Mouse (Mus musculus) CH12.LX (cell line): ENCODE results near the gene Ttyh3. TPM values are rescaled to one million over a fixed set of nuclear protein-coding genes. Genes with fewer than 3 reads are reported as not detected.

Experiments used
- DNase-seq: peaks from one replicate; pipeline ENCODE4 v3.0.0-alpha.2; 2013; ENCODE audit errors: extremely low read depth
- H3K27ac ChIP-seq: 2 replicates; pipeline ENCODE4 v1.5.1; 2012; ENCODE audit warnings: low read depth, mild to moderate bottlenecking, control low read depth, moderate library complexity; ENCODE audit not compliant: insufficient read depth
- H3K27me3 ChIP-seq: replicated peaks from 2 replicates; pipeline ENCODE3; 2012; ENCODE audit warnings: inconsistent platforms
- H3K36me3 ChIP-seq, 2 experiments: replicated peaks in 1 of 2; 2 replicates each; pipeline versions ENCODE3 to v1.6.1; 2012; ENCODE audit warnings: inconsistent platforms in 1 of 2, low read length in 1 of 2, mild to moderate bottlenecking in 1 of 2, mixed read lengths in 1 of 2, moderate library complexity in 1 of 2; ENCODE audit not compliant: control insufficient read depth in 1 of 2, insufficient read depth in 1 of 2
- H3K4me1 ChIP-seq, 2 experiments: 2 replicates each; pipeline ENCODE4 v1.6.1; 2012; ENCODE audit warnings: inconsistent platforms in 1 of 2, moderate library complexity in 1 of 2; ENCODE audit not compliant: insufficient read depth in 2 of 2, control insufficient read depth in 1 of 2
- H3K4me2 ChIP-seq: 2 replicates; pipeline ENCODE4 v1.6.1; 2012; ENCODE audit warnings: low read depth, mild to moderate bottlenecking, control low read depth; ENCODE audit not compliant: poor library complexity, insufficient read depth, severe bottlenecking
- H3K4me3 ChIP-seq, 3 experiments: fragments of 150-350 bp in 1 of 3; sonication (generic) in 1 of 3; replicated peaks in 1 of 3; 2 replicates each; pipeline versions ENCODE3 to v1.5.1; 2011 to 2012; ENCODE audit warnings: low read depth in 2 of 3, low read length in 2 of 3, mild to moderate bottlenecking in 2 of 3, moderate library complexity in 2 of 3, control low read depth in 1 of 3, improper control_type of control experiment in 1 of 3, inconsistent platforms in 1 of 3, mixed read lengths in 1 of 3; ENCODE audit not compliant: poor library complexity in 1 of 3
- H3K79me2 ChIP-seq: replicated peaks from 2 replicates; pipeline ENCODE4 v1.6.1; 2012; ENCODE audit warnings: mild to moderate bottlenecking, moderate library complexity; ENCODE audit not compliant: control insufficient read depth, poor library complexity, insufficient read depth, severe bottlenecking; ENCODE audit errors: extremely low read depth
- H3K9ac ChIP-seq: 2 replicates; pipeline ENCODE4 v1.6.1; 2012; ENCODE audit warnings: low read depth, mild to moderate bottlenecking, control low read depth, moderate library complexity; ENCODE audit not compliant: insufficient read depth
- H3K9me3 ChIP-seq: replicated peaks from 2 replicates; pipeline ENCODE3; 2012; ENCODE audit warnings: low read length, inconsistent platforms, mixed read lengths
- CHD1 ChIP-seq: IDR thresholded peaks from 2 replicates; pipeline ENCODE4 v1.6.1; 2012; ENCODE audit warnings: low read depth, low read length, improper control_type of control experiment, inconsistent platforms
- CTCF ChIP-seq, 2 experiments: IDR thresholded peaks in 1 of 2; conservative IDR thresholded peaks in 1 of 2; 2 replicates each; pipeline ENCODE4 v1.5.1; 2011 to 2012; ENCODE audit warnings: low read depth in 2 of 2, low read length in 2 of 2, improper control_type of control experiment in 1 of 2, inconsistent platforms in 1 of 2, mild to moderate bottlenecking in 1 of 2, moderate library complexity in 1 of 2
- ELF1 ChIP-seq: IDR thresholded peaks from 2 replicates; pipeline ENCODE4 v1.6.1; 2014; ENCODE audit warnings: low read depth, mild to moderate bottlenecking, inconsistent platforms, low read length, improper control_type of control experiment
- EP300 ChIP-seq: IDR thresholded peaks from 2 replicates; pipeline ENCODE4 v1.6.1; 2011; ENCODE audit warnings: low read length, improper control_type of control experiment
- ETS1 ChIP-seq: conservative IDR thresholded peaks from 2 replicates; pipeline ENCODE4 v1.6.1; 2012; ENCODE audit warnings: low read depth, mild to moderate bottlenecking, inconsistent platforms, low read length, improper control_type of control experiment, moderate library complexity
- GABPA ChIP-seq: IDR thresholded peaks from 2 replicates; pipeline ENCODE4 v1.6.1; 2012; ENCODE audit warnings: low read depth, low read length, improper control_type of control experiment, inconsistent platforms; ENCODE audit not compliant: insufficient replicate concordance
- IRF4 ChIP-seq: IDR thresholded peaks from 2 replicates; pipeline ENCODE4 v1.6.1; 2014; ENCODE audit warnings: low read depth, mild to moderate bottlenecking, inconsistent platforms, low read length, improper control_type of control experiment
- JUN ChIP-seq: IDR thresholded peaks from 2 replicates; pipeline ENCODE4 v1.6.1; 2011; ENCODE audit warnings: low read depth, mild to moderate bottlenecking, low read length, improper control_type of control experiment, moderate library complexity; ENCODE audit not compliant: insufficient read depth
- KAT2A ChIP-seq: IDR thresholded peaks from 2 replicates; pipeline ENCODE4 v1.6.1; 2012; ENCODE audit warnings: low read length, improper control_type of control experiment, inconsistent platforms; ENCODE audit not compliant: insufficient replicate concordance
- MAFK ChIP-seq: IDR thresholded peaks from 2 replicates; pipeline ENCODE4 v1.6.1; 2011; ENCODE audit warnings: low read length, improper control_type of control experiment; ENCODE audit not compliant: insufficient replicate concordance
- MAX ChIP-seq: IDR thresholded peaks from 2 replicates; pipeline ENCODE4 v1.6.1; 2011; ENCODE audit warnings: low read length, improper control_type of control experiment
- MAZ ChIP-seq: IDR thresholded peaks from 2 replicates; pipeline ENCODE4 v1.6.1; 2012; ENCODE audit warnings: low read depth, mild to moderate bottlenecking, inconsistent platforms, low read length, improper control_type of control experiment, moderate library complexity
- MYC ChIP-seq: IDR thresholded peaks from 2 replicates; pipeline ENCODE4 v1.6.1; 2011; ENCODE audit warnings: low read depth, mild to moderate bottlenecking, improper control_type of control experiment, low read length
- NRF1 ChIP-seq: IDR thresholded peaks from 2 replicates; pipeline ENCODE4 v1.6.1; 2014; ENCODE audit warnings: low read depth, mild to moderate bottlenecking, inconsistent platforms, low read length, improper control_type of control experiment, moderate library complexity
- PAX5 ChIP-seq: IDR thresholded peaks from 2 replicates; pipeline ENCODE4 v1.6.1; 2012; ENCODE audit warnings: low read length, inconsistent platforms, mixed read lengths
- POLR2A ChIP-seq: IDR thresholded peaks from 2 replicates; pipeline ENCODE4 v1.6.1; 2011; ENCODE audit warnings: low read depth, mild to moderate bottlenecking, improper control_type of control experiment, low read length
- POLR2AphosphoS2 ChIP-seq: IDR thresholded peaks from 2 replicates; pipeline ENCODE4 v1.6.1; 2011; ENCODE audit warnings: low read depth, low read length, improper control_type of control experiment
- SIN3A ChIP-seq: IDR thresholded peaks from 2 replicates; pipeline ENCODE4 v1.6.1; 2012; ENCODE audit warnings: low read length, improper control_type of control experiment, inconsistent platforms
- TBP ChIP-seq: conservative IDR thresholded peaks from 2 replicates; pipeline ENCODE4 v1.6.1; 2011; ENCODE audit warnings: low read depth, low read length, improper control_type of control experiment
- TCF12 ChIP-seq: IDR thresholded peaks from 2 replicates; pipeline ENCODE4 v1.6.1; 2014; ENCODE audit warnings: low read depth, mild to moderate bottlenecking, inconsistent platforms, low read length, improper control_type of control experiment
- UBTF ChIP-seq: IDR thresholded peaks from 2 replicates; pipeline ENCODE4 v1.6.1; 2012; ENCODE audit warnings: low read depth, mild to moderate bottlenecking, inconsistent platforms, low read length, improper control_type of control experiment, moderate library complexity
- USF1 ChIP-seq: IDR thresholded peaks from 2 replicates; pipeline ENCODE4 v1.6.1; 2014; ENCODE audit warnings: low read depth, mild to moderate bottlenecking, inconsistent platforms, low read length, improper control_type of control experiment
- ZKSCAN1 ChIP-seq: IDR thresholded peaks from 2 replicates; pipeline ENCODE4 v1.6.1; 2012; ENCODE audit warnings: low read depth, inconsistent platforms, low read length, improper control_type of control experiment, borderline replicate concordance
- ZMIZ1 ChIP-seq: IDR thresholded peaks from 2 replicates; pipeline ENCODE4 v1.6.1; 2012; ENCODE audit warnings: low read depth, mild to moderate bottlenecking, inconsistent platforms, low read length, improper control_type of control experiment
- dilution Hi-C: fragments of 300-500 bp; cut with MboI; formaldehyde crosslinking; loops from 2 replicates; pipeline ENCODE4 v1.14.3; 2020; ENCODE audit warnings: low sequenced_read_pairs; ENCODE audit not compliant: extremely low pct_unique_long_range_greater_than_20kb, extremely low pct_ligation_motif_present
- in situ Hi-C: fragments of 300-500 bp; cut with MboI; formaldehyde crosslinking; loops from 3 replicates; pipeline ENCODE4 v1.14.3; 2019; ENCODE audit warnings: low sequenced_read_pairs, low pct_ligation_motif_present, low pct_unique_long_range_greater_than_20kb, mixed read lengths
- polyA plus RNA-seq: library from polyadenylated mRNA; unstranded; fragments of >175 nt; gene quantifications from 2 replicates; pipeline ENCODE4 v1.2.1, GENCODE M21; 2012; ENCODE audit warnings: low read depth; ENCODE audit not compliant: insufficient read length
- total RNA-seq, 2 experiments: library from RNA; depleted of rRNA; stranded (reverse); fragments of 300-350 nt in 1 of 2; fragments of >200 nt in 1 of 2; gene quantifications; 2 replicates each; pipeline ENCODE4 v1.2.3; 2012 to 2014

Gene Ttyh3
- total and polyA plus RNA-seq, 3 experiments: 0.31 to 6.3 (median 1.4) TPM

GRCm38 (mm10) chr5:140611021-140611583, 37.7 kb downstream of the Ttyh3 start:
- no peak overlapping the region for H3K4me3 ChIP-seq
- DNase-seq: no peak
- H3K79me2 ChIP-seq: no peaks in the 10 kb centered on the region
- H3K9ac ChIP-seq: no peak overlapping the region
- no peaks in the 10 kb centered on the region for H3K36me3 ChIP-seq
- in situ Hi-C loops (no loop called here), dilution Hi-C loops (no loop called here)
- H3K4me1 ChIP-seq: peaks cover 4% of the 10 kb centered on the region in 2 experiments; a peak in 3 of 4 replicates
- no peak overlapping the region for H3K27ac ChIP-seq
- TF ChIP-seq MYC (no peak), EP300 (no peak), TCF12 (no peak), TBP (no peak), MAX (no peak), NRF1 (no peak), UBTF (no peak), KAT2A (no peak), USF1 (no peak), ZKSCAN1 (no peak), MAZ (no peak), JUN (no peak), MAFK (no peak), GABPA (no peak), ETS1 (no peak), CTCF (conservative IDR thresholded peaks at IDR 0.05 in 1 of 2, IDR thresholded peaks at IDR 0.05 in 1 of 2; ENCODE audit: low read depth in 2 of 2, low read length in 2 of 2) (no peak), IRF4 (no peak), ELF1 (no peak), ZMIZ1 (no peak), POLR2AphosphoS2 (no peak)
- H3K4me2 ChIP-seq: no peak overlapping the region
- H3K27me3 ChIP-seq: peaks cover 77% of the 10 kb centered on the region
- H3K9me3 ChIP-seq: peaks cover 10% of the 10 kb centered on the region

DNA sequence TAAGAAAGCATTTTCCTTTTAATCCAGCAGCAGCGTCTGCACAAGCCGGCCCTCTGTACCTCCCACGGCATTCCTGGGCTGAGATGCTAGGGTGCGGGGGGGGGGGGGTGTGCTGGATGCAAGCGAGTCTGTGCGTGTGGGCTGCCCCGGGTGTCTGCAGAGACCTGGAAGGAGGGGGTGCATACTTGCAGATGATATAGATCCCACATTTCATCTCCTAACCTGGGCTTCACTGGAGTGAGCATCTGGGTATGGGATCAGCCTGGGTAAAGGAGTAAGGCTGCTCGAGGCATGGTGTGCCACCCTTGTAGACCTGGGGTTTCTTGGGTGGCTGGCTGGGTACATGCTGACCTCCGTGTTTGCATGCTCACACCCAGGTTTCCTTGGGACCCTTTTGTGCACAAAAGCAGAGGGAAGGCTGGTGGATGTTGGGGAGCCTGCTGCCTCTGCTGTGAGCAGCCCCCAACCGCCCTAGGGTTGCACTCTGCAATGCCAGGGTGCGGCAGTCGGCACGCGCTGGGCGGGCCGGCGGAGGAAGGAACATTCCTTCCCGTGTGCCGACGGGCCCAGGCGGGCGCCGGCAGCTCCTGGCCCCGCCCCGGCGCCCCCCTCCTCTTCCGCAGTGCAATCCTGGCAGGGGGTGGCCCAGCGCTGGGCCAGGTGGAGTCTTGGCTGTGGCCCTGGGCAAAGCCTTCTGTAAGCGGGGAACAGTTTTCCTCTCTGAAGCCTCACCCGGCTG, 38.4 kb downstream of the Ttyh3 start:
- no peak overlapping the region for H3K4me3 ChIP-seq
- peaks cover 0 to 4% of the 10 kb centered on the region in 2 experiments; a peak in 1 of 4 replicates for H3K4me1 ChIP-seq
- dilution Hi-C loops: no loop called here
- TF ChIP-seq TCF12: no peak
- no peak for TF ChIP-seq SIN3A
- no peak for TF ChIP-seq POLR2AphosphoS2
- no peak for TF ChIP-seq KAT2A
- TF ChIP-seq MAFK: no peak
- TF ChIP-seq POLR2A: no peak
- TF ChIP-seq PAX5: no peak
- TF ChIP-seq IRF4: no peak
- TF ChIP-seq CHD1: no peak
- TF ChIP-seq, all 38 proteins: peak for 0
- Histone ChIP-seq H3K79me2 (no peaks in the 10 kb centered on the region), H3K4me2 (no peak overlapping the region), H3K27ac (no peak overlapping the region), H3K9ac (no peak overlapping the region), H3K36me3 (no peaks in the 10 kb centered on the region), H3K27me3 (peaks cover 82% of the 10 kb centered on the region), H3K9me3 (peaks cover 10% of the 10 kb centered on the region)
- in situ Hi-C loops: no loop called here
- DNase-seq: no peak
